Comparison of ENCODE assay signal across 10 mouse cellular contexts in the genomic region with DNA sequence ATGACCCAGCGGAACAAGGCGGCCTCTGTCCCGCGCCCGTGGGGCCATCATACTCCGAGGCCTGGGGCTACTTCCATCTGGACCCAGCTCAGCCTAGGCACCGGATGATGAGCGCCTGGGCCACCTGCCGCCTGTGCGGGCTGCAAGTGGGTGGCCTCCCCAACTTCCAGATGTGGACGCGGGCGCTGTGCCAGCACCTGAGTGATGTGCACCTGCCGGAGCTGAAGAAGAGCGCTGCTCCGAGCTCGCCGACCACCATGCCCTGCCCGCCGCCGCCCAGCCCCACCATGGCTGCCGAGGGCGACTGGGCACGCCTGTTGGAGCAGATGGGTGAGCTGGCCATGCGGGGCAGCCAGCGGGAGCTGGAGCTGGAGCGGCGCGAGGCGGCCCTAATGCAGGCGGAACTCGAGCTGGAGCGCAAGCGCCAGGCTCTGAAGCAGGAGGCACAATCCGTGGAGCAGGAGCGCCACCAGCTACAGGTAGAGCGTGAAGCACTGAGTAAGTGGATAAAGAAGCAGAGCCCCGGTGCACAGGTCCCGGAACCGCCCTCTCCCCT. TPM values are rescaled to one million over a fixed set of nuclear protein-coding genes. Genes with fewer than 3 reads are reported as not detected.
DNase-seq lines count a peak whose midpoint lies in the region; ATAC-seq lines count a peak whose summit lies in the region.
"Had no signal": no experiment of that assay in that cellular context is flagged by ENCODE, and none has a peak within 500 bp of the region (broad histone marks: within the 10 kb centered on the region; RNA-seq: fewer than 3 reads in every experiment).

No protein-coding gene starts in this region.

- 0 out of 2 replicates have a peak, but pooled peaks have one; percentile 12 for ATAC-seq in forebrain, embryonic 11.5 days (replicated peaks; ENCODE audit: low FRiP score)
- ATAC-seq in embryonic facial prominence, embryonic 15.5 days (ENCODE audit: insufficient number of reproducible peaks, low FRiP score, low TSS enrichment, low read depth): peak; percentile 74; the same call in 1 of the 2 replicates
- peak; percentile 67 for ATAC-seq in midbrain, embryonic 13.5 days
- ATAC-seq in liver, embryonic 12.5 days: no peak
- no peak for ATAC-seq in activated CD4-positive, CD25-positive, alpha-beta regulatory T cell, adult 4 months

- peaks cover 4% of the 10 kb centered on the region for H3K36me3 ChIP-seq in forebrain, embryonic 11.5 days (ENCODE audit: control insufficient read depth, insufficient read depth, low read length)
- H3K36me3 ChIP-seq in forebrain, embryonic 10.5 days (replicated peaks): peaks cover 69% of the 10 kb centered on the region
- peaks cover 39% of the 10 kb centered on the region for H3K36me3 ChIP-seq in embryonic facial prominence, embryonic 15.5 days
- H3K36me3 ChIP-seq in midbrain, embryonic 13.5 days: peaks cover 42% of the 10 kb centered on the region
- peaks cover 30% of the 10 kb centered on the region for H3K36me3 ChIP-seq in liver, embryonic 12.5 days

- no peak overlapping the region for H3K4me3 ChIP-seq in forebrain, embryonic 11.5 days (ENCODE audit: low read depth, low read length)
- H3K4me3 ChIP-seq in forebrain, embryonic 10.5 days: no peak overlapping the region
- H3K4me3 ChIP-seq in embryonic facial prominence, embryonic 15.5 days (replicated peaks): no peak overlapping the region
- H3K4me3 ChIP-seq in midbrain, embryonic 13.5 days (replicated peaks): no peak overlapping the region
- no peak overlapping the region for H3K4me3 ChIP-seq in liver, embryonic 12.5 days
- H3K4me3 ChIP-seq: erythroblast, embryonic 14.5 days; liver, embryonic 15.5 days had no signal

- WGBS in forebrain, embryonic 11.5 days: 54% methylated on average over 40 of the region's 40 CpGs
- WGBS in forebrain, embryonic 10.5 days: 59% methylated on average over 40 of the region's 40 CpGs
- WGBS in embryonic facial prominence, embryonic 15.5 days: 67% methylated on average over 40 of the region's 40 CpGs
- WGBS in midbrain, embryonic 13.5 days: 65% methylated on average over 40 of the region's 40 CpGs
- WGBS in liver, embryonic 12.5 days (ENCODE audit: insufficient replicate concordance): 84% methylated on average over 40 of the region's 40 CpGs

- no peak overlapping the region for H3K4me2 ChIP-seq in forebrain, embryonic 11.5 days (ENCODE audit: low read depth, low read length, severe bottlenecking)
- H3K4me2 ChIP-seq in embryonic facial prominence, embryonic 15.5 days (replicated peaks): 0 out of 2 replicates have a peak overlapping the region, but pooled peaks have one; percentile 9
- H3K4me2 ChIP-seq in midbrain, embryonic 13.5 days (replicated peaks): peak overlapping the region; percentile 13; the same call in 1 of the 2 replicates
- H3K4me2 ChIP-seq in liver, embryonic 12.5 days: no peak overlapping the region
- H3K4me2 ChIP-seq: liver, embryonic 15.5 days had no signal

- H3K4me1 ChIP-seq in forebrain, embryonic 11.5 days (replicated peaks; ENCODE audit: control insufficient read depth, insufficient read depth, low read length): no peaks in the 10 kb centered on the region
- H3K4me1 ChIP-seq in forebrain, embryonic 10.5 days: peaks cover 7% of the 10 kb centered on the region
- H3K4me1 ChIP-seq in embryonic facial prominence, embryonic 15.5 days: peaks cover 2% of the 10 kb centered on the region; the same call in 1 of the 2 replicates
- no peaks in the 10 kb centered on the region for H3K4me1 ChIP-seq in midbrain, embryonic 13.5 days (replicated peaks)
- H3K4me1 ChIP-seq in liver, embryonic 12.5 days: peaks cover 6% of the 10 kb centered on the region; the same call in 1 of the 2 replicates

- no peaks in the 10 kb centered on the region for H3K27me3 ChIP-seq in forebrain, embryonic 11.5 days (ENCODE audit: control insufficient read depth, insufficient read depth, low read length)
- H3K27me3 ChIP-seq in forebrain, embryonic 10.5 days (ENCODE audit: poor library complexity, severe bottlenecking): no peaks in the 10 kb centered on the region
- no peaks in the 10 kb centered on the region for H3K27me3 ChIP-seq in embryonic facial prominence, embryonic 15.5 days
- no peaks in the 10 kb centered on the region for H3K27me3 ChIP-seq in midbrain, embryonic 13.5 days
- no peaks in the 10 kb centered on the region for H3K27me3 ChIP-seq in liver, embryonic 12.5 days (replicated peaks)
- H3K27me3 ChIP-seq: liver, embryonic 15.5 days had no signal

- no peak for DNase-seq in forebrain, embryonic 11.5 days (ENCODE audit: low spot score)
- DNase-seq in forebrain, embryonic 10.5 days (ENCODE audit: extremely low spot score, low spot score): no peak
- DNase-seq in R1 (ENCODE audit: low read depth, low spot score): peak; percentile 70
- no peak for DNase-seq in thymus, postnatal 0 days (ENCODE audit: low spot score)

- no peak overlapping the region for H3K9ac ChIP-seq in forebrain, embryonic 11.5 days (ENCODE audit: low read length)
- H3K9ac ChIP-seq in embryonic facial prominence, embryonic 15.5 days: no peak overlapping the region
- H3K9ac ChIP-seq in midbrain, embryonic 13.5 days (replicated peaks): no peak overlapping the region
- no peak overlapping the region for H3K9ac ChIP-seq in liver, embryonic 12.5 days
- H3K9ac ChIP-seq: liver, embryonic 15.5 days had no signal

- no peak overlapping the region for H3K27ac ChIP-seq in forebrain, embryonic 11.5 days (ENCODE audit: low read depth, low read length)
- no peak overlapping the region for H3K27ac ChIP-seq in forebrain, embryonic 10.5 days
- H3K27ac ChIP-seq in embryonic facial prominence, embryonic 15.5 days (replicated peaks): no peak overlapping the region
- no peak overlapping the region for H3K27ac ChIP-seq in midbrain, embryonic 13.5 days
- no peak overlapping the region for H3K27ac ChIP-seq in liver, embryonic 12.5 days
- H3K27ac ChIP-seq: liver, embryonic 15.5 days had no signal

- H3K9me3 ChIP-seq in forebrain, embryonic 11.5 days (ENCODE audit: control insufficient read depth, low read length): no peaks in the 10 kb centered on the region
- H3K9me3 ChIP-seq in forebrain, embryonic 10.5 days: no peaks in the 10 kb centered on the region; the same call in 1 of the 2 replicates
- H3K9me3 ChIP-seq in embryonic facial prominence, embryonic 15.5 days (replicated peaks): no peaks in the 10 kb centered on the region
- 0 out of 2 replicates have a peak, but pooled peaks cover 3% of the 10 kb centered on the region for H3K9me3 ChIP-seq in midbrain, embryonic 13.5 days
- no peaks in the 10 kb centered on the region for H3K9me3 ChIP-seq in liver, embryonic 12.5 days (replicated peaks)
- H3K9me3 ChIP-seq: liver, embryonic 15.5 days had no signal

RNA-seq across cellular contexts. Expression of a gene that starts 12.8 kb away (rescaled TPM):
- polyA plus RNA-seq in forebrain, embryonic 11.5 days (2014; fragmentation: Nextera tagmentation; extraction: Ambion mirVana): 63.9 and 64.5 TPM in 2 replicates
- 51.6 and 55.2 TPM in 2 replicates for polyA plus RNA-seq in forebrain, embryonic 10.5 days (2016; fragmentation: Nextera tagmentation; extraction: Ambion mirVana)
- polyA plus RNA-seq in embryonic facial prominence, embryonic 15.5 days (2015; fragmentation: Nextera tagmentation; extraction: Ambion mirVana): 57.1 and 59.8 TPM in 2 replicates
- polyA plus RNA-seq in midbrain, embryonic 13.5 days (2015; fragmentation: Nextera tagmentation; extraction: Ambion mirVana): 46.4 and 48.8 TPM in 2 replicates
- polyA plus RNA-seq in thymus, postnatal 0 days (2015; fragmentation: Nextera tagmentation; extraction: Ambion mirVana): 31.6 and 32.4 TPM in 2 replicates
- polyA plus RNA-seq in liver, embryonic 12.5 days (2016; fragmentation: Nextera tagmentation; extraction: Ambion mirVana): 13.2 and 14.4 TPM in 2 replicates
- polyA plus RNA-seq in activated CD4-positive, CD25-positive, alpha-beta regulatory T cell, adult 4 months (2017; shearing (Covaris generic)): 1 to 10 TPM; 1.5 to 1.9 TPM

RNA-seq across cellular contexts. Expression of a gene that starts 39.0 kb away (rescaled TPM):
- 51.6 and 54.4 TPM in 2 replicates for polyA plus RNA-seq in forebrain, embryonic 11.5 days (2014; fragmentation: Nextera tagmentation; extraction: Ambion mirVana)
- 39.5 and 41.0 TPM in 2 replicates for polyA plus RNA-seq in forebrain, embryonic 10.5 days (2016; fragmentation: Nextera tagmentation; extraction: Ambion mirVana)
- polyA plus RNA-seq in embryonic facial prominence, embryonic 15.5 days (2015; fragmentation: Nextera tagmentation; extraction: Ambion mirVana): 35.1 and 35.2 TPM in 2 replicates
- 41.6 and 45.1 TPM in 2 replicates for polyA plus RNA-seq in midbrain, embryonic 13.5 days (2015; fragmentation: Nextera tagmentation; extraction: Ambion mirVana)
- 36.3 and 36.8 TPM in 2 replicates for polyA plus RNA-seq in thymus, postnatal 0 days (2015; fragmentation: Nextera tagmentation; extraction: Ambion mirVana)
- 32.5 and 33.3 TPM in 2 replicates for polyA plus RNA-seq in liver, embryonic 12.5 days (2016; fragmentation: Nextera tagmentation; extraction: Ambion mirVana)
- 10 to 100 TPM; 11.3 to 12.4 TPM for polyA plus RNA-seq in activated CD4-positive, CD25-positive, alpha-beta regulatory T cell, adult 4 months (2017; shearing (Covaris generic))

Comparison
In these comparisons a context has a peak if more than half of its experiments do, and no peak if none do; other contexts are left out.
1. ATAC-seq: peak in forebrain, embryonic 11.5 days (single experiment), embryonic facial prominence, embryonic 15.5 days (single experiment) and midbrain, embryonic 13.5 days (single experiment); none in liver, embryonic 12.5 days (single experiment) and activated CD4-positive, CD25-positive, alpha-beta regulatory T cell, adult 4 months (single experiment).
2. H3K4me2 ChIP-seq: peak in embryonic facial prominence, embryonic 15.5 days (single experiment) and midbrain, embryonic 13.5 days (single experiment); none in forebrain, embryonic 11.5 days (single experiment) and liver, embryonic 12.5 days (single experiment).